Mouse (Mus musculus) testis, adult 2 months (tissue): ENCODE results near the gene Dr1.

Experiments used
- CTCF ChIP-seq: fragments of 200-500 bp; IDR thresholded peaks from 2 replicates; pipeline ENCODE4 v1.5.1; 2012; ENCODE audit warnings: low read depth, mild to moderate bottlenecking, inconsistent platforms, low read length, moderate library complexity; ENCODE audit not compliant: control insufficient read depth, insufficient read depth, insufficient replicate concordance
- POLR2A ChIP-seq: fragments of 200-500 bp; IDR thresholded peaks from 2 replicates; pipeline ENCODE4 v1.6.1; 2012; ENCODE audit warnings: low read depth, mild to moderate bottlenecking, inconsistent platforms, low read length, moderate library complexity; ENCODE audit not compliant: control insufficient read depth

DNA sequence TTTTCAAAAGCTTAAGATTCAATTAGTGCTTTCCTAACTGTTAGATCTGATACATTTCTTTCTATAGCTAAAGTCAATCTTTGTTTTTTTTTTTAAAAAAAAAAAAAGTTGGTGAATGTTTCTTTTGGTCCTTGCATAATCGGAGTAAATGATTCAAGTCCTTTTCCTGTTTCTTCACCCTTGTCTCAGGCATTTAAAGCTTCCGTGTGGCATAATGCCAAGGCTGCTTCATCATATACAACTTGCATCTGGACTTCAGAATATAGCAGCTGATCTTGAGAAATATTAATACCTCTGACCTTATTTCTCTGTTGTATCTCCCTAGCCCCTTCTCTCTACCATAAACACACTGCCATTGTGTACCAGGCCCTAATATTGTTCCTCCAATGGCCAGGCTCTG is 18.3 kb downstream of the Dr1 start:
- TF ChIP-seq CTCF (no peak), POLR2A (no peak)
